Mouse (Mus musculus) kidney, postnatal 0 days (tissue): ENCODE results near the gene Erc1. TPM values are rescaled to one million over a fixed set of nuclear protein-coding genes. Genes with fewer than 3 reads are reported as not detected.

Source experiments
- ATAC-seq: fragments of 200-750 bp; cut with Nextera tagmentation; replicated peaks from 2 replicates; pipeline ENCODE4 v1.8.0; 2017; ENCODE audit warnings: low read depth, moderate number of reproducible peaks, moderate TSS enrichment, moderate library complexity; ENCODE audit not compliant: low FRiP score
- DNase-seq: peaks from one replicate; pipeline ENCODE4 v3.0.0-alpha.2; 2016; ENCODE audit warnings: low spot score
- H3K27ac ChIP-seq: fragments of 300-500 bp; sonication (generic); 2 replicates; pipeline ENCODE4 v1.5.1; 2014; ENCODE audit warnings: mild to moderate bottlenecking
- H3K27me3 ChIP-seq: fragments of 300-500 bp; sonication (generic); 2 replicates; pipeline ENCODE4 v1.6.1; 2014; ENCODE audit warnings: low read length, mixed read lengths; ENCODE audit not compliant: insufficient read depth
- H3K36me3 ChIP-seq: fragments of 300-500 bp; sonication (generic); 2 replicates; pipeline ENCODE4 v1.6.1; 2014; ENCODE audit warnings: low read length, mixed read lengths; ENCODE audit not compliant: insufficient read depth
- H3K4me1 ChIP-seq: fragments of 300-500 bp; sonication (generic); replicated peaks from 2 replicates; pipeline ENCODE4 v1.6.1; 2014; ENCODE audit warnings: antibody characterized with exemption, low read length, mixed read lengths; ENCODE audit not compliant: insufficient read depth
- H3K4me2 ChIP-seq: fragments of 300-500 bp; sonication (generic); 2 replicates; pipeline ENCODE4 v1.6.1; 2014; ENCODE audit warnings: mild to moderate bottlenecking, low read length, moderate library complexity, mixed read lengths
- H3K4me3 ChIP-seq: fragments of 300-500 bp; sonication (generic); replicated peaks from 2 replicates; pipeline ENCODE4 v1.5.1; 2014; ENCODE audit warnings: low read depth, low read length
- H3K9ac ChIP-seq: fragments of 300-500 bp; sonication (generic); 2 replicates; pipeline ENCODE4 v1.6.1; 2014; ENCODE audit warnings: low read depth, low read length
- H3K9me3 ChIP-seq: fragments of 300-500 bp; sonication (generic); replicated peaks from 2 replicates; pipeline ENCODE4 v1.6.1; 2016; ENCODE audit warnings: low read length, inconsistent platforms, mixed read lengths
- CTCF ChIP-seq: IDR thresholded peaks from 2 replicates; pipeline ENCODE4 v1.5.1; 2016; ENCODE audit warnings: antibody characterized with exemption, low read depth, mild to moderate bottlenecking, moderate library complexity
- WGBS: fragments of 180-500 bp; shearing (Covaris S2); extraction: QIAGEN DNeasy Blood & Tissue Kit; methylation state at CpG from one replicate; pipeline ENCODE4 v1.1.7; 2014; 5-methylcytosine and 5-hydroxymethylcytosine counted together
- polyA plus RNA-seq: library from polyadenylated mRNA; unstranded; fragments of >200 nt; fragmentation: Nextera tagmentation; extraction: Ambion mirVana; gene quantifications from 2 replicates; pipeline ENCODE4 v1.2.1, GENCODE M21; 2015

The Erc1 gene
- polyA plus RNA-seq, 1 experiment from 2014 or later = 10.6 TPM

GRCm38 (mm10) chr6:119855471-119855870 lies 7.5 kb upstream of the Erc1 start:
- Histone ChIP-seq H3K27me3 (no peaks in the 10 kb centered on the region), H3K9ac (no peak overlapping the region), H3K4me3 (no peak overlapping the region), H3K9me3 (no peaks in the 10 kb centered on the region), H3K4me1 (0 out of 2 replicates have a peak, but pooled peaks cover 4% of the 10 kb centered on the region), H3K36me3 (no peaks in the 10 kb centered on the region), H3K27ac (no peak overlapping the region), H3K4me2 (no peak overlapping the region)
- TF ChIP-seq CTCF = no peak
- WGBS = 82% methylated on average over 4 of the region's 4 CpGs
- DNase-seq = no peak
- ATAC-seq = no peak

- Histone ChIP-seq H3K9ac (no peak overlapping the region), H3K27ac (peak overlapping the region; percentile 6; the same call in 1 of the 2 replicates), H3K4me2 (no peak overlapping the region), H3K9me3 (no peaks in the 10 kb centered on the region), H3K4me3 (no peak overlapping the region), H3K36me3 (no peaks in the 10 kb centered on the region), H3K27me3 (no peaks in the 10 kb centered on the region), H3K4me1 (0 out of 2 replicates have a peak, but pooled peaks cover 4% of the 10 kb centered on the region)
- DNase-seq (peak; percentile 48), ATAC-seq (no peak)
- WGBS = 35% methylated on average over 2 of the region's 2 CpGs
- no peak for TF ChIP-seq CTCF
Observed at GRCm38 (mm10) chr6:119854156-119854555, 6.2 kb upstream of the Erc1 start.

- no peak for TF ChIP-seq CTCF
- H3K27me3 ChIP-seq = no peaks in the 10 kb centered on the region
- H3K27ac ChIP-seq = no peak overlapping the region
- 92% methylated on average over 3 of the region's 3 CpGs for WGBS
- DNase-seq (no peak), ATAC-seq (no peak)
- no peak overlapping the region for H3K4me3 ChIP-seq
- H3K4me2 ChIP-seq = no peak overlapping the region
- H3K9me3 ChIP-seq = no peaks in the 10 kb centered on the region
- peaks cover 4% of the 10 kb centered on the region; the same call in 1 of the 2 replicates for H3K4me1 ChIP-seq
- H3K36me3 ChIP-seq = no peaks in the 10 kb centered on the region
- no peak overlapping the region for H3K9ac ChIP-seq
Observed at GRCm38 (mm10) chr6:119849858-119850257, 1.9 kb upstream of the Erc1 start.

- WGBS = 60% methylated on average over 3 of the region's 3 CpGs
- Histone ChIP-seq H3K4me1 (peaks cover 4% of the 10 kb centered on the region; the same call in 1 of the 2 replicates), H3K27me3 (no peaks in the 10 kb centered on the region), H3K9ac (no peak overlapping the region), H3K4me3 (no peak overlapping the region), H3K36me3 (no peaks in the 10 kb centered on the region), H3K27ac (no peak overlapping the region), H3K4me2 (peak overlapping the region; percentile 84; the same call in 1 of the 2 replicates), H3K9me3 (no peaks in the 10 kb centered on the region)
- no peak for ATAC-seq
- TF ChIP-seq CTCF = no peak
- no peak for DNase-seq
Observed at GRCm38 (mm10) chr6:119849348-119849709, 1.4 kb upstream of the Erc1 start.

- no peaks in the 10 kb centered on the region for H3K36me3 ChIP-seq
Observed at GRCm38 (mm10) chr6:119848696-119849347, 855 bp upstream of the Erc1 start.

GRCm38 (mm10) chr6:119847518-119848033 lies 391 bp downstream of the Erc1 start:
- Histone ChIP-seq H3K9ac (peak overlapping the region; percentile 82), H3K4me2 (peak overlapping the region; percentile 84), H3K9me3 (no peaks in the 10 kb centered on the region), H3K4me3 (peak overlapping the region; percentile 99), H3K27me3 (no peaks in the 10 kb centered on the region), H3K27ac (peak overlapping the region; percentile 95), H3K36me3 (no peaks in the 10 kb centered on the region), H3K4me1 (no peaks in the 10 kb centered on the region; the same call in 1 of the 2 replicates)
- ATAC-seq (0 out of 2 replicates have a peak, but pooled peaks have one; percentile 2), DNase-seq (no peak)
- 1% methylated on average over 36 of the region's 40 CpGs for WGBS
- TF ChIP-seq CTCF = no peak

More at GRCm38 (mm10) chr6:119848696-119849347, 855 bp upstream of the Erc1 start:
- H3K9ac ChIP-seq = peak overlapping the region; percentile 82
- H3K9me3 ChIP-seq = no peaks in the 10 kb centered on the region
- H3K27me3 ChIP-seq = no peaks in the 10 kb centered on the region
- peak; percentile 6 for DNase-seq
- peak overlapping the region; percentile 95 for H3K27ac ChIP-seq
- no peak; the same call in 1 of the 2 replicates for ATAC-seq
- H3K4me1 ChIP-seq = no peaks in the 10 kb centered on the region; the same call in 1 of the 2 replicates
- TF ChIP-seq CTCF = no peak
- H3K4me2 ChIP-seq = peak overlapping the region; percentile 84
- WGBS = 13% methylated on average over 13 of the region's 13 CpGs
- peak overlapping the region; percentile 99 for H3K4me3 ChIP-seq
